Mouse (Mus musculus) spleen, adult 2 months (tissue): ENCODE results near the gene Trpv6.

Experiments
- CTCF ChIP-seq: fragments of 200-500 bp; IDR thresholded peaks from 2 replicates; pipeline ENCODE4 v1.5.1; 2011; ENCODE audit warnings: mild to moderate bottlenecking, inconsistent platforms; ENCODE audit not compliant: insufficient read depth, insufficient read length, insufficient replicate concordance; ENCODE audit errors: extremely low read depth
- POLR2A ChIP-seq: fragments of 200-500 bp; IDR thresholded peaks from 2 replicates; pipeline ENCODE4 v1.6.1; 2011; ENCODE audit warnings: low read depth, low read length, inconsistent platforms

DNA sequence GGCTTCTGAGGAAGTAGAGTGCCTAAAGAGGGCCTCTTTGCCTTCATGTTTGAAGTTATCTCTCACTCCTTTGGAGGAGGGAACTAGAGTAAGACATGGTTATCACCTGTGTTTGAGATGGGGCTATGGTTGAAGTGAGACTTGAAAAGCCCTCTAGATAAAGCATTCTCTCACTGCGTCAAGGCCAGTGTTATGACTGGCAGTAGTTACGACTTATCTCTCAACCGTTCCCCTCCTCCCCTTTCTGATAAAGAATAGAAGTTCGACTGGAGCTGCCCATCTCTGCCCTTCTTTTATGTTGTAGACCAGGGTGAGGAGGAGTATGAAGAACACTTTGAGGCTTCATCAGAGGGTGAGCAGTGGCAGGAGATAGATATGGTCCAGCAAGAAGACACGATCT lies 48.7 kb upstream of the Trpv6 start:
- TF ChIP-seq POLR2A (no peak), CTCF (no peak)
